Mouse (Mus musculus): ENCODE data around the gene Ralgps1. TPM values are rescaled to one million over a fixed set of nuclear protein-coding genes. Genes with fewer than 3 reads are reported as not detected.
"Not testable (repeated sequence)": the region's sequence is repeated elsewhere in the genome, so short reads cannot be mapped to it uniquely, and the experiment has no call there.

Ralgps1 gene
- polyA plus RNA-seq, 1 experiment from 2014 or later, result 14.6 TPM

DNA sequence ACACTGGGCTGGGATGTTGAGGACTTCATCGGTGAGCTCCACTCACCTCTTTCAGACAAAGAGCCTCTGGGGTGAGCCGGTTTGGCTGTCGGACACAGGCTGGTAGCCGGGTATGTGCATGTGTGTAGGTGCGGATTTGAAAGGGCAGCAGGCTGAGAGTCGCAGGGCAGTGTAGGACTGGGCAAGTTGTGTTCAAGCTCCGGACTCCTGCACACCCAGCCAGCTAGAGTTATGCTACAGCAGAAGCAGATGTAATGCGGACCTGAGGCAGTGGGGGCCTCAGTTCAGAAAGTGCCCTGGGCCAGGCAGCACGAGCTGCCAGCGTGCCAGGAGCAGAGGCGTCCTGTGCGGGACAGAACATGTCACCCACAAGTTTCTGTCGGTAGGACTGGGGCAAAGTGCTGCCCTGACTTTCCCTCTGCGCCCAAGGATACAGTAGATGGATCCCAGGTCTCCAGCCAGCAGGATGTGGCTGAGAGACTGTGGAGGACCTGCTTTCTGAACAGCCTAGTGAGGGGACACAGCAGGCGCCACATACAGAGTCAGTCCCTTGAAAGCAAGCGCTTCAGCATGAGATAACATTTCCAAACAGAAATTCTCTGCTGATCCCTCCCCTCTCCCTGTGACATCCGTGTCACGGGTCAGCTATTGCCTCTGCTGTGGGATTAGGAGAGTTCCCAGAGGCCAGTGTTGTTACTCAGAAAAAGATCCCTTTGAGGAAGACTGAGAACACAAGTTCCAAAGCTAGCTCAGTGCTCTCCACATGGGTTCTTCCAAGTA is 154.5 kb downstream of the Ralgps1 start:
- H3K27me3 ChIP-seq (ENCODE audit: control insufficient read depth, insufficient read depth, low read length), result no peaks in the 10 kb centered on the region
- H3K9ac ChIP-seq (ENCODE audit: low read length), result peak overlapping the region; percentile 90
- peak overlapping the region; percentile 70 for H3K4me2 ChIP-seq (ENCODE audit: low read depth)
- 0 out of 2 replicates have a peak, but pooled peaks have one; percentile 13 for ATAC-seq (ENCODE audit: insufficient read depth, low FRiP score, low TSS enrichment)
- H3K4me1 ChIP-seq (ENCODE audit: control insufficient read depth, insufficient read depth, low read length), result peaks cover 22% of the 10 kb centered on the region
- H3K27ac ChIP-seq (ENCODE audit: low read depth, low read length), result peak overlapping the region; percentile 87
- no peaks in the 10 kb centered on the region for H3K9me3 ChIP-seq (ENCODE audit: control insufficient read depth, low read length)
- peak; percentile 53 for DNase-seq (ENCODE audit: low spot score)
- no peaks in the 10 kb centered on the region; the same call in none of the 2 replicates for H3K36me3 ChIP-seq (ENCODE audit: control insufficient read depth, insufficient read depth, low read length)
- 20% methylated on average over 18 of the region's 18 CpGs for WGBS
- H3K4me3 ChIP-seq (ENCODE audit: low read depth, low read length), result peak overlapping the region; percentile 49

DNA sequence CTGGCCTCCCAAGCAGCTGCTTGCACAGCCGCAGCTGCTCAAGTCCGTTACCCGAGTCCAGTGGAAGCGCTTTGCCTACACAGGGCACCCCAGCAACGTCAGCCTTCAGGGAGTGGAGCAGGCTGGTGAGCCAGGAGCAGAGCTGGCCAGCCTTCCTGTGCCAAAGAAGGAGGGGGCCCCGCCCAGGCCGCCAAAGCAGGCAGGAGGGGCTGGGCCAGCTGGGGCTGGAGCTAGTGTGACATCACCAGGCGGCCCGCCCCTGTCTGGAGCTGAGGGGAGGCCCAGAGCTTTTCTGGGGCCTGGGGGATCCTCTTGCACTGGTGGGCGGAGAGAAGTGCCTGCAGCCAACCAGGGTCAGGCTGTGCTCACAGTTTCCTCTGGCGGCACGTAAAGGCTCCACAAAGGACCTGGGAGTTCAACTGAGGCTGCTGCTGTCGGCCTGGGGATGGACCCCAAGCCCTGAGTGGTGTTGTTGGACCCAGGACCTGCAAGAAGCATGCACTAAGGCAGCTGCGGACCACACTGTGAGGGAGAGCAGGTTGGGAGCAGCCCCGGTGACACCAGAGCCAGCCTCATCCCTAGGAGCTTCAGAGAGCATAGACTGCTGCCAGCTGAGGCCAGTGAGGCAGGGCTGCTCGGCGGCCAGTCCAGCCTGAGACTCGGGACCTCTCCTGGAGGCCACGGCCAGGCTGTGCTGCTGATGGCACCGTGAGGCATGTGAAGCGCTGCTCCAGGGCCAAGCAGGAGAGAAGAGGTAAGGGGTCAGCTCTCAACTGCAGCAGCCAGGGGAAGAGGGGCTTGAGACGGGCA is 155.4 kb downstream of the Ralgps1 start, which contains the start of gene Angptl2:
Gene Angptl2, plus strand, starts transcription at position 370 of the 810 bp plus-strand sequence.
- H3K9me3 ChIP-seq (ENCODE audit: control insufficient read depth, low read length), result no peaks in the 10 kb centered on the region
- H3K4me2 ChIP-seq (ENCODE audit: low read depth), result peak within 1 kb of the TSS; percentile 70
- peak within 1 kb of the TSS; percentile 90 for H3K9ac ChIP-seq (ENCODE audit: low read length)
- H3K27me3 ChIP-seq (ENCODE audit: control insufficient read depth, insufficient read depth, low read length), result no peaks in the 10 kb centered on the region
- H3K27ac ChIP-seq (ENCODE audit: low read depth, low read length), result peak within 1 kb of the TSS; percentile 87
- ATAC-seq (ENCODE audit: insufficient read depth, low FRiP score, low TSS enrichment) (peak; percentile 97), DNase-seq (ENCODE audit: low spot score) (peak; percentile 94)
- H3K4me1 ChIP-seq (ENCODE audit: control insufficient read depth, insufficient read depth, low read length), result peaks cover 22% of the 10 kb centered on the region
- peak within 1 kb of the TSS; percentile 49 for H3K4me3 ChIP-seq (ENCODE audit: low read depth, low read length)
- 2% methylated on average over 22 of the region's 22 CpGs for WGBS
- H3K36me3 ChIP-seq (ENCODE audit: control insufficient read depth, insufficient read depth, low read length), result no peaks in the 10 kb centered on the region; the same call in 1 of the 2 replicates

DNA sequence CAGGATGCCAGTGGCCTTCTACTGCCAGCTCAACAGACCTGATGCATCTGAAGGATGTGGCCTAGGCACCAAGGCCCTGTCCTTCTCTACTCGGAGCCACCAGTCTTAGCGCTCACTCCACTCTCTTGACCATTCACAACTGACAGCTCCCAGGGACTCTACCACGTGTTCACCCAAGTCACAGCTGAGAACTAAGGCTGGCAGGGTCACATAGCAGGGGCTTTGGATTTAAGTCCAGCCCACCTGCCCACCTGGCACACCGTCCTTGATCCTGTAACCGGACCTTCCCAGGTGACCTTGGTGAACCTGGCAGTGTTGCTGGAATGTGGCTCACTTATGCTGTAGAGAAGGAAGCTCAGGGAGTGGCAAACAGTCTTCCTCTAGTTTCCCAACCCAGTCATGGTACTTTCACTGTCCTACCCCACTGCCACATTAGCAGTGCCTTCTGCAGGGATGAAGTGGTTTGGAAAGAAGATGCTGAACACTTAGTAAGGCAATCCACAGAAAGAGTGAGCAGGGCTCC is 156.0 kb downstream of the Ralgps1 start:
- H3K9ac ChIP-seq (ENCODE audit: low read length), result peak overlapping the region; percentile 90; the same call in 1 of the 2 replicates
- H3K27ac ChIP-seq (ENCODE audit: low read depth, low read length), result peak overlapping the region; percentile 87; the same call in 1 of the 2 replicates
- no peaks in the 10 kb centered on the region for H3K36me3 ChIP-seq (ENCODE audit: control insufficient read depth, insufficient read depth, low read length)
- H3K9me3 ChIP-seq (ENCODE audit: control insufficient read depth, low read length), result no peaks in the 10 kb centered on the region
- H3K4me3 ChIP-seq (ENCODE audit: low read depth, low read length), result peak overlapping the region; percentile 49; the same call in 1 of the 2 replicates
- H3K27me3 ChIP-seq (ENCODE audit: control insufficient read depth, insufficient read depth, low read length), result no peaks in the 10 kb centered on the region
- WGBS, result 78% methylated on average over 5 of the region's 5 CpGs
- DNase-seq (ENCODE audit: low spot score) (no peak), ATAC-seq (ENCODE audit: insufficient read depth, low FRiP score, low TSS enrichment) (no peak; the same call in 1 of the 2 replicates)
- H3K4me1 ChIP-seq (ENCODE audit: control insufficient read depth, insufficient read depth, low read length), result peaks cover 22% of the 10 kb centered on the region
- H3K4me2 ChIP-seq (ENCODE audit: low read depth), result peak overlapping the region; percentile 70

DNA sequence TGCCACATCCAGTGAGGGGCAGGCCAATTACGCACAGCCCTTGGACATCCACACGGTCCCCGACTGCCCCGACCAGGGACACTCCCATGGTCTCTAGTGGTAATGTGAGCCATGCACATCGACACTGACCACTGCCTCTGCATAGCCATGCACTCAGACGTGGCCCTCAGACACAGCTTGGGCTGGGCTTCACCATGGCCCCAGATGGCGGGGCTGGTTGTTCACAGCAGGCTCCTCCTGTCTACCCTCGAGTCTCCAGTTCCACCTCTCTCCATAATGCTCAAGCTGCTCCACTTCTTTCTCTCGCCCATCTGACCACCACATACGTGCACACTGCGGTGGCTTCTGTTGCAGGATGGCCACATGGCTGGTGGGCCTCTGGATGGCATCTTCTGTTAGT is 160.0 kb downstream of the Ralgps1 start:
- not testable (repeated sequence) for H3K9me3 ChIP-seq (ENCODE audit: control insufficient read depth, low read length); DNase-seq (ENCODE audit: low spot score); H3K9ac ChIP-seq (ENCODE audit: low read length); H3K4me1 ChIP-seq (ENCODE audit: control insufficient read depth, insufficient read depth, low read length); H3K4me2 ChIP-seq (ENCODE audit: low read depth); H3K27ac ChIP-seq (ENCODE audit: low read depth, low read length); ATAC-seq (ENCODE audit: insufficient read depth, low FRiP score, low TSS enrichment); H3K36me3 ChIP-seq (ENCODE audit: control insufficient read depth, insufficient read depth, low read length); H3K27me3 ChIP-seq (ENCODE audit: control insufficient read depth, insufficient read depth, low read length); H3K4me3 ChIP-seq (ENCODE audit: low read depth, low read length)
- 89% methylated on average over 11 of the region's 11 CpGs for WGBS

DNA sequence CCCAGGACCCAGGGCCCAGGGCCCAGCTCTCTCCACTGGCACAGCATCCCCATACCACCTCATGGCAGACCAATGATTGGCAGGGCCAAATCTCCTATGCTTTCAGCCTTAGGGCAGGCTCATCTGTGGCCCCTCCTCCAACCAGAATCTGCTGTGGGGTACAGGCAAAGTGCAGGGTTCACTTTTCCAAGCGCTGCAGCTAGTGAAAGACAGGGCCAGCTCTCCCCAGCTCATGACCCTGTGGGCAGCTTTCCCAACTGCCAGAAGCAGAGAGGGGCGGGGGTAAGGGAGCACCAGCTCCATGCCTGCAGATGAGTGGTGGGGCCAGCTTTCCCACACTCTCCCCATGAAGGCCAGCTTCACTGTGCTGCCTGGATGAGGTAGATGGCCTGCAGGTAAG is 160.4 kb downstream of the Ralgps1 start:
- Histone ChIP-seq H3K9me3 (ENCODE audit: control insufficient read depth, low read length) (no peaks in the 10 kb centered on the region), H3K9ac (ENCODE audit: low read length) (no peak overlapping the region), H3K4me3 (ENCODE audit: low read depth, low read length) (no peak overlapping the region), H3K4me2 (ENCODE audit: low read depth) (no peak overlapping the region), H3K27me3 (ENCODE audit: control insufficient read depth, insufficient read depth, low read length) (no peaks in the 10 kb centered on the region), H3K4me1 (ENCODE audit: control insufficient read depth, insufficient read depth, low read length) (peaks cover 11% of the 10 kb centered on the region), H3K27ac (ENCODE audit: low read depth, low read length) (no peak overlapping the region), H3K36me3 (ENCODE audit: control insufficient read depth, insufficient read depth, low read length) (no peaks in the 10 kb centered on the region)
- 83% methylated on average over 2 of the region's 2 CpGs for WGBS
- DNase-seq (ENCODE audit: low spot score) (no peak), ATAC-seq (ENCODE audit: insufficient read depth, low FRiP score, low TSS enrichment) (no peak)

DNA sequence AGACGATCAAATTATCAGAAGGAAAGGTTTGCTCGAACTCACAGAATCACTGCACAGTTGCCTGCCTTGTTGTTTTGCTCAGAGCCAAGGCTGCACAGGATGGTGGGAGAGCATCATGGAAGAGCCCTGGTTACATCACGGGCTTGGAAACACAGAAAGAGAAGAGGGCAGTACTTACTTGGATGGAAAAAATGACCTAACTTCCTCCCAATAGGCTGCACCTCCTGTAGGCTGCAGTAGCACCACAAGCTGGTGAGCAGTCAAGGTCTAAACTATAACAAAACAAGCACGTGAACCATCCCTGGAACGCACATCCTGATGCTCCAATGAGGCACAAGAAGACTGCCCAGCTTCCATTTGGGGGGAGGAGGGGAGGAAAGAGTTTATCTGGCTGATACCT is 163.2 kb downstream of the Ralgps1 start:
- DNase-seq (ENCODE audit: low spot score), result no peak
- Histone ChIP-seq H3K4me1 (ENCODE audit: control insufficient read depth, insufficient read depth, low read length) (0 out of 2 replicates have a peak, but pooled peaks cover 5% of the 10 kb centered on the region), H3K9me3 (ENCODE audit: control insufficient read depth, low read length) (no peaks in the 10 kb centered on the region), H3K36me3 (ENCODE audit: control insufficient read depth, insufficient read depth, low read length) (no peaks in the 10 kb centered on the region), H3K27ac (ENCODE audit: low read depth, low read length) (no peak overlapping the region), H3K4me3 (ENCODE audit: low read depth, low read length) (no peak overlapping the region), H3K9ac (ENCODE audit: low read length) (no peak overlapping the region), H3K4me2 (ENCODE audit: low read depth) (no peak overlapping the region), H3K27me3 (ENCODE audit: control insufficient read depth, insufficient read depth, low read length) (no peaks in the 10 kb centered on the region)
- 89% methylated on average over 5 of the region's 5 CpGs for WGBS
- ATAC-seq (ENCODE audit: insufficient read depth, low FRiP score, low TSS enrichment), result no peak

DNA sequence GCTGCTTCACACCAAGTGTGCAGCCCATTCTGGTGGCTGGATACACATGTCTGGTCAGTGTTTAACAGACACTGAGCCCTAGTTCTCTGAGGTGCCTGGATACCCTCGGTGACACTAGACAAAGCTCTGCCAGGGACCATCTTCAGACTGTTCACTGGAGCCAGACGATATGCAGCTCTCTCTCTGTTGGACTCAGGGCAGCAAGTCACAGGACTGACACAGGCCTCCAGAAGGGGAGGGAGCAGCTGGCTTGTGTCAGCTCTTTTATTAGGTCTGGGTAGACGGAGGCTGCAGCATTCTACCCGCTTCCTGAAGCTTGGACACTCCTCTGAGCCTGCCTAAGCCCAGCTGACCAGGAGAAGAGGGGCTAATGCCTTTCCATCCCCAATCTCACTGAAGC is 164.2 kb downstream of the Ralgps1 start:
- Histone ChIP-seq H3K36me3 (ENCODE audit: control insufficient read depth, insufficient read depth, low read length) (no peaks in the 10 kb centered on the region), H3K27ac (ENCODE audit: low read depth, low read length) (no peak overlapping the region), H3K9me3 (ENCODE audit: control insufficient read depth, low read length) (no peaks in the 10 kb centered on the region), H3K27me3 (ENCODE audit: control insufficient read depth, insufficient read depth, low read length) (no peaks in the 10 kb centered on the region), H3K4me2 (ENCODE audit: low read depth) (no peak overlapping the region), H3K9ac (ENCODE audit: low read length) (no peak overlapping the region), H3K4me1 (ENCODE audit: control insufficient read depth, insufficient read depth, low read length) (0 out of 2 replicates have a peak, but pooled peaks cover 5% of the 10 kb centered on the region), H3K4me3 (ENCODE audit: low read depth, low read length) (no peak overlapping the region)
- ATAC-seq (ENCODE audit: insufficient read depth, low FRiP score, low TSS enrichment), result no peak
- no peak for DNase-seq (ENCODE audit: low spot score)
- 20% methylated on average over 4 of the region's 4 CpGs for WGBS

DNA sequence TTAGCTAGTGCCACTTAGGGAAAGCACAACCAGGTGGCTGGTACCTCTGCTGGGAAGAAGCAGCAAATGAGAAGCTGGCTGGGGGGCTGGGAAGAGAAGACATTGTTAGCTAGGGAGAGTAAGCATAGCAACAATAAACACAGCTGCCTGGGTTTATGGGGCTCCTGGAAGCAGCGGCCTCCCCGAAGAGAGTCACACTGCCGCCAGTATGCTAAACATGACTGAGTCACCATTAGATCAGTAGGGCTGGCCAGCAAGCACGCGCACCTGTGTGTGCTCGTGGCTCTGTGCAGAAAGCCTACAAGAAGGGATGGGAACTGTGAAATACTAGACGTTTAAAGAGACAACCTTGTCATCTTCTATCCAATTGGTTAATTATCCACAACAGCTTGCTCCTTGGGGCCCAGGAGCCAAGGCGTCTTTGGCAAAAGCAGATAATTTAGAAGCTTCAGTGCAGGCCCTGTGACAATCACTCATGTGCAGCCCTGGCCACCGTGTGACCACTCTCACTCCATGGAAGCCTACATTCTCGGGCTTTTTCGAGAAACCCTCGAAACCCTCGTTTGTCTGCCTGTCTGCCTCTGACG is 165.3 kb downstream of the Ralgps1 start:
- H3K9me3 ChIP-seq (ENCODE audit: control insufficient read depth, low read length), result no peaks in the 10 kb centered on the region
- ATAC-seq (ENCODE audit: insufficient read depth, low FRiP score, low TSS enrichment) (no peak), DNase-seq (ENCODE audit: low spot score) (no peak)
- H3K4me1 ChIP-seq (ENCODE audit: control insufficient read depth, insufficient read depth, low read length), result 0 out of 2 replicates have a peak, but pooled peaks cover 5% of the 10 kb centered on the region
- H3K4me3 ChIP-seq (ENCODE audit: low read depth, low read length), result no peak overlapping the region
- no peaks in the 10 kb centered on the region for H3K27me3 ChIP-seq (ENCODE audit: control insufficient read depth, insufficient read depth, low read length)
- H3K36me3 ChIP-seq (ENCODE audit: control insufficient read depth, insufficient read depth, low read length), result no peaks in the 10 kb centered on the region
- H3K9ac ChIP-seq (ENCODE audit: low read length), result no peak overlapping the region
- H3K4me2 ChIP-seq (ENCODE audit: low read depth), result no peak overlapping the region
- WGBS, result 41% methylated on average over 14 of the region's 14 CpGs
- no peak overlapping the region for H3K27ac ChIP-seq (ENCODE audit: low read depth, low read length)

Data from neural tube, embryonic 11.5 days (tissue).